Mouse (Mus musculus) spleen, adult 2 months (tissue): ENCODE results near the gene Grk3. TPM values are rescaled to one million over a fixed set of nuclear protein-coding genes. Genes with fewer than 3 reads are reported as not detected.

ENCODE experiments used
- DNase-seq, 2 experiments: peaks; one replicate each; pipeline versions ENCODE4 v3.0.0 to v3.0.0-alpha.2; 2012 to 2021; ENCODE audit warnings: low spot score in 2 of 2, low read depth in 1 of 2
- H3K27ac ChIP-seq: fragments of 200-500 bp; 2 replicates; pipeline ENCODE4 v1.5.1; 2012; ENCODE audit warnings: low read length, inconsistent platforms; ENCODE audit not compliant: insufficient read depth
- H3K27me3 ChIP-seq: fragments of 200-500 bp; 2 replicates; pipeline ENCODE4 v1.6.1; 2012; ENCODE audit warnings: mild to moderate bottlenecking, moderate library complexity, low read length, inconsistent platforms; ENCODE audit not compliant: control insufficient read depth, insufficient read depth
- H3K36me3 ChIP-seq: fragments of 200-500 bp; 2 replicates; pipeline ENCODE4 v1.6.1; 2012; ENCODE audit warnings: mild to moderate bottlenecking, low read length, inconsistent platforms; ENCODE audit not compliant: control insufficient read depth, insufficient read depth
- H3K4me1 ChIP-seq: fragments of 200-500 bp; 2 replicates; pipeline ENCODE4 v1.6.1; 2011; ENCODE audit warnings: inconsistent platforms; ENCODE audit not compliant: control insufficient read depth, insufficient read depth, insufficient read length
- H3K4me3 ChIP-seq: fragments of 200-500 bp; 2 replicates; pipeline ENCODE4 v1.5.1; 2011; ENCODE audit warnings: mild to moderate bottlenecking, inconsistent platforms; ENCODE audit not compliant: insufficient read depth, insufficient read length; ENCODE audit errors: extremely low read depth
- CTCF ChIP-seq: fragments of 200-500 bp; IDR thresholded peaks from 2 replicates; pipeline ENCODE4 v1.5.1; 2011; ENCODE audit warnings: mild to moderate bottlenecking, inconsistent platforms; ENCODE audit not compliant: insufficient read depth, insufficient read length, insufficient replicate concordance; ENCODE audit errors: extremely low read depth
- POLR2A ChIP-seq: fragments of 200-500 bp; IDR thresholded peaks from 2 replicates; pipeline ENCODE4 v1.6.1; 2011; ENCODE audit warnings: low read depth, low read length, inconsistent platforms
- WGBS: fragments of 180-500 bp; shearing (Covaris S2); methylation state at CpG from one replicate; pipeline ENCODE4 v1.1.7; 2018; 5-methylcytosine and 5-hydroxymethylcytosine counted together
- polyA plus RNA-seq: library from polyadenylated mRNA; depleted of rRNA; stranded (reverse); fragments of >200 nt; gene quantifications from 2 replicates; pipeline ENCODE4 v1.2.3, GENCODE M21; 2012

The Grk3 gene
- polyA plus RNA-seq, 1 experiment, result 23.1 TPM

DNA sequence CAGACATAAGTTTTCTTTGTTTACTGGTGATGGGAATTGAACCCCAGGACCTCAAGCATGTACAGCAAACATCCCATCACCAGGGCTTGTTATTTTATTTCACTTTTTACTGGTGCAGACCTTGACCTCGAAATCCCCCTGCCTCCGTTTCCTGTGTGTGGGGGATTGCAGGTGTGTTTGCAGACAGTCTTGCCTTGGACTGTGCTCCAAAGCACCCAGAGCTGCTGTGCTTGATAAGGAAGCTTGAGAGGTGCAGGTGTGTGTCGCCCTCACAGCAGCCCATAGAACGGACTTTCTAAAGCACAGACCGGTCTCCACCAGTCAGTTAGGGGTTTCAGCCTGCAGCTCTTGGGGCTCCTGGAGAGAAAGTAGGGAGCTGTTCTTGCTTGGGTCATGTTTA lies 11.1 kb upstream of the Grk3 start:
- Histone ChIP-seq H3K36me3 (no peaks in the 10 kb centered on the region), H3K27ac (no peak overlapping the region), H3K27me3 (no peaks in the 10 kb centered on the region), H3K4me1 (peaks cover 4% of the 10 kb centered on the region; the same call in 1 of the 2 replicates), H3K4me3 (no peak overlapping the region)
- 60% methylated on average over 5 of the region's 5 CpGs for WGBS
- DNase-seq, result no peak
- TF ChIP-seq CTCF (no peak), POLR2A (no peak)

DNA sequence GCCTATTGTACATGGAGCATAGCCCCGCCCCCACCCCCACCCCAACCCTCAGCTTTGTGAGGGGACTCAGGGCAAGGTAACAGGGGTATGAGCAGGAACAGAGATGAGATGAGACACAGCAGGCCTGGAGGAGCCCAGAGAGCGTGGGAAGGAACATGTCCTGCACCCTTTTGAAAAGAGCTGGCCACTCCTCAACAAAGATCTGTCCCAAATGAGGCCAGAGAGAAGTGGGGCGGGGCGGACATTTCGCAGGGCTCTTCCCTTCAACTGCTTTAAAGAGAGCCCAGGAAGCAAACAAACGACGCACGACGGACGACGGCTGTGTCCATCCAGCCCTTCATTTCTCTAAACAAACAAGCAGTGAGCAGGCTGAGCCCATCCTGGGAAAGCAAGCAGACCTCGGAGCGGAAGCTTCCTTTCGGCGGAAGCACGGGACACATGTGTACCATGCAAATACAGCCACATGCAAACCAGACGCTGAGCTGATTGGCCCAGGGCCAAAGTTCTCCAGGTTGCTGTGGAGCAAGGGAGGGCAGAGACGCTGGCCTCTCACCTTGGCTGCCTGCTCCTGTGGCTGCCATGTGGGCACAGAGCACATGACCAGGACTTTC lies 8.7 kb upstream of the Grk3 start:
- Histone ChIP-seq H3K36me3 (no peaks in the 10 kb centered on the region), H3K4me1 (peaks cover 4% of the 10 kb centered on the region; the same call in 1 of the 2 replicates), H3K27me3 (no peaks in the 10 kb centered on the region), H3K4me3 (no peak overlapping the region), H3K27ac (no peak overlapping the region; the same call in 1 of the 2 replicates)
- TF ChIP-seq CTCF, result no peak
- no peak for TF ChIP-seq POLR2A
- DNase-seq, result peak; percentile 19 to 24
- WGBS, result 48% methylated on average over 18 of the region's 18 CpGs

DNA sequence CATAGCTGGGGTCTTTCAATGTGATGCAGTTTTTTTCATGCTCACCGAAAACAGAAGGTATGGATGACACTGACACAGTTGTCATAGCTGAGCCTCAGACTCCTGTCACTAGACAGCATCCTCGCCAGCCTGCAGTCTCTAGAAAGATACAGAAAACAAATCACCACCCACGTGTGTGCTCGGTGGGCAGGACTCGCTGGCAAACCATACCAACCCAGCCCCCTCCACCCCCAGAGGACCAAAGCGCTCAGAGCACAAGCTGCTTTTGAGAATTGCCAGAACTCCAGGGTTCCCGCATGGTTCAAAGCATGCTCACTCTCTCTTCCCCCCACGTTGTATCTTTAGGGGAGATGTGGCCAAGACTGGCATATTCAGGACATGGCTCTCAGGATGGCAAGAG lies 2.6 kb upstream of the Grk3 start:
- DNase-seq, result no peak
- no peak overlapping the region for H3K27ac ChIP-seq
- H3K36me3 ChIP-seq, result no peaks in the 10 kb centered on the region
- no peaks in the 10 kb centered on the region; the same call in 1 of the 2 replicates for H3K4me1 ChIP-seq
- no peak for TF ChIP-seq POLR2A
- no peak for TF ChIP-seq CTCF
- H3K27me3 ChIP-seq, result no peaks in the 10 kb centered on the region; the same call in 1 of the 2 replicates
- WGBS, result 70% methylated on average over 8 of the region's 8 CpGs
- H3K4me3 ChIP-seq, result no peak overlapping the region

DNA sequence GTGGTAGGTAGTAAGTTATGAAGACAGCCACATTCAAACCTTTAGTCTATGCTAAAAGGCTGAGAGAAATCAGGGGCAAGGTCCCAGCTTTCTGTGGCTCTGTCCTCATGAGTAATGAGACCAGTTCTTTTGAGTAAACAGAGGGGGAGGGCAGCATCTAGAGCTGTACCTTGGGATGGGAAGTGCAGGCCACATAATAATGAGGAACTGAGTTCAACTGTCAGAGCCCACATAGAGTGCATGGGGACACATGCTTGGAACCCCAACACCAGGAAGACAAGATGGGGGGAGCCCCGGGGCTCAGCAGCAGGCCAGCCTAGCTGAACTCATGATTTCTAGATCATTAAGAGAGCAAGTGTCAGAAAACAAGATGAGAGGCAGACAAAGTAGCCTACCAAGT lies 1.4 kb upstream of the Grk3 start:
- Histone ChIP-seq H3K27ac (no peak overlapping the region), H3K4me3 (no peak overlapping the region), H3K36me3 (no peaks in the 10 kb centered on the region), H3K4me1 (no peaks in the 10 kb centered on the region; the same call in 1 of the 2 replicates), H3K27me3 (no peaks in the 10 kb centered on the region; the same call in 1 of the 2 replicates)
- TF ChIP-seq POLR2A (no peak), CTCF (no peak)
- 13% methylated on average over 1 of the region's 1 CpGs for WGBS
- no peak for DNase-seq

DNA sequence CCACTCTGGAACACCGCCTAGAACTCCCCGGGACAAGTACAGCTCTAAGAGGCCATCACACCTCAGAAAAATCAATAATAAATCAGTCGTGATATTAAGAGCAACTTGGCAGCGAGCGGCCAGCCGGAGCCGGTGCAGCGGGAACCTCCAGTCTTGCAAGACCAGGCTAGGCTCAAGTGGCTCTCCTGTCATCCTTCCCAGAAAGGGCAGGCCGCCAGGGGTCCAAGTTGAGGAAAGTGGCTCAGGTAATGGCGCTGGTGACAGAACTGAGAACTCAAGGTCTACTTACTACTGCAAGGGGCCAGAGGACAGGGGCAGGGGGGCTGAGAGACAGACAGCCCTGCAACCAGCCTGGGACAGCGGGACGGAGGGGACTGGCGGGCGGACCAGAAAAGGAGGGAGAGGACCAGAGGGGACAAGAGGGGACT lies 769 bp downstream of the Grk3 start:
- no peak for TF ChIP-seq CTCF
- TF ChIP-seq POLR2A, result no peak
- no peaks in the 10 kb centered on the region for H3K36me3 ChIP-seq
- DNase-seq, result no peak
- H3K27ac ChIP-seq, result peak overlapping the region; percentile 43; the same call in 1 of the 2 replicates
- WGBS, result 2% methylated on average over 14 of the region's 14 CpGs
- no peaks in the 10 kb centered on the region; the same call in 1 of the 2 replicates for H3K4me1 ChIP-seq
- peak overlapping the region; percentile 60; the same call in 1 of the 2 replicates for H3K4me3 ChIP-seq
- H3K27me3 ChIP-seq, result no peaks in the 10 kb centered on the region; the same call in 1 of the 2 replicates

DNA sequence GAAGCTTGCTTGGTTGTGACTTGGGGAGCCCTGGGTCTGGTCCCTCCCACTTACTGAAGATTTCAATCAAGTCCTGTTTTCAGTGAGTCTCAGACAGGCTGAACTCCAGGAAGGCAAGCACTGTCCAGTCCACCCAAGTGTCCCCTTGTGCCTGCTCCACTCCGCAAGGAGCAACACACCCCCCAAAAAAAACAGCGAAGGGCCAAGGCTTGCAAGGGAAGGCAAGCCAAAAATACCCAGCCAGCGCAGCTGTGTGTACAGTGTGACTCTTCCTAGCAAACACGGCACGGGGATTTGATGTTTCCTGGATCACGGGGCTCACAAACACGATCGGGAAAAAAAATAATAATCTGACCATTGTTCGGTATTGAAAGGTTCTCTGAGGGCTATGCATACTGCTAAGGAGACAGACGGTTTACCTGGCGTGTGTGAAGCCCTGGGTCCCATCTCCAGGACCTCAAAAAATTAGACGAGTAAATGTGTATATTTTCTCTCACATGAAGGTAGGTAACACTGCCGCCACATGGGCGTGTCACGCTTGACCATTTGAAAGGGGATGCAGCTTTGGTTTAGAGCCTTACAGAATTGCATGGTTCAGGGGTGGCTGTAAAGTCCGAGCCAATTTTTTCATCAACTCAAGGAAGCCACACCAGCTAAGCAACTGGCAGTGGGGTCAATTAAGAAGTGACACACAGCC lies 1.3 kb downstream of the Grk3 start:
- TF ChIP-seq POLR2A (no peak), CTCF (no peak)
- Histone ChIP-seq H3K36me3 (no peaks in the 10 kb centered on the region), H3K27me3 (no peaks in the 10 kb centered on the region; the same call in 1 of the 2 replicates), H3K27ac (peak overlapping the region; percentile 43), H3K4me3 (peak overlapping the region; percentile 60; the same call in 1 of the 2 replicates), H3K4me1 (no peaks in the 10 kb centered on the region; the same call in 1 of the 2 replicates)
- no peak for DNase-seq
- 45% methylated on average over 16 of the region's 16 CpGs for WGBS
